Mouse (Mus musculus): ENCODE measurements around the gene Usf3.

Gene Usf3

GRCm38 (mm10) chr16:44175001-44175400 is 2.0 kb downstream of the Usf3 start:
- DNase-seq, result peak; percentile 87

- no peak for DNase-seq
Measured at GRCm38 (mm10) chr16:44176511-44176910, 3.5 kb downstream of the Usf3 start.

- DNase-seq, result no peak
Measured at GRCm38 (mm10) chr16:44178555-44178954, 5.5 kb downstream of the Usf3 start.

- DNase-seq, result no peak
Measured at GRCm38 (mm10) chr16:44182597-44182996, 9.6 kb downstream of the Usf3 start.

- no peak for DNase-seq
Measured at GRCm38 (mm10) chr16:44184769-44185168, 11.7 kb downstream of the Usf3 start.

- no peak for DNase-seq
Measured at GRCm38 (mm10) chr16:44187172-44187571, 14.1 kb downstream of the Usf3 start.

GRCm38 (mm10) chr16:44188766-44189165 is 15.7 kb downstream of the Usf3 start:
- no peak for DNase-seq

- DNase-seq, result no peak
Measured at GRCm38 (mm10) chr16:44190032-44190431, 17.0 kb downstream of the Usf3 start.

- DNase-seq, result no peak
Measured at GRCm38 (mm10) chr16:44190968-44191367, 17.9 kb downstream of the Usf3 start.

GRCm38 (mm10) chr16:44199066-44199703 is 26.1 kb downstream of the Usf3 start:
- no peak for DNase-seq

GRCm38 (mm10) chr16:44200146-44200545 is 27.1 kb downstream of the Usf3 start:
- no peak for DNase-seq

GRCm38 (mm10) chr16:44204331-44204730 is 31.3 kb downstream of the Usf3 start:
- no peak for DNase-seq

- no peak for DNase-seq
Measured at GRCm38 (mm10) chr16:44205973-44206372, 32.9 kb downstream of the Usf3 start.

GRCm38 (mm10) chr16:44210156-44211053 is 37.4 kb downstream of the Usf3 start:
- no peak for DNase-seq

GRCm38 (mm10) chr16:44211054-44211414 is 38.0 kb downstream of the Usf3 start:
- no peak for DNase-seq

GRCm38 (mm10) chr16:44212703-44213102 is 39.7 kb downstream of the Usf3 start:
- DNase-seq, result no peak

- no peak for DNase-seq
Measured at GRCm38 (mm10) chr16:44215513-44215912, 42.5 kb downstream of the Usf3 start.

- DNase-seq, result no peak
Measured at GRCm38 (mm10) chr16:44216417-44216816, 43.4 kb downstream of the Usf3 start.

GRCm38 (mm10) chr16:44221463-44221862 is 48.4 kb downstream of the Usf3 start:
- no peak for DNase-seq

GRCm38 (mm10) chr16:44226706-44227291 is 53.8 kb downstream of the Usf3 start:
- no peak for DNase-seq

GRCm38 (mm10) chr16:44233019-44233418 is 60.0 kb downstream of the Usf3 start:
- DNase-seq, result no peak

GRCm38 (mm10) chr16:44237836-44238235 is 64.8 kb downstream of the Usf3 start:
- DNase-seq, result no peak

- DNase-seq, result no peak
Measured at GRCm38 (mm10) chr16:44238835-44239263, 65.8 kb downstream of the Usf3 start.

GRCm38 (mm10) chr16:44240406-44240805 is 67.4 kb downstream of the Usf3 start:
- no peak for DNase-seq

Measured in kidney, adult 9 months (tissue).